Mouse (Mus musculus) heart, postnatal 0 days (tissue): ENCODE measurements around the gene Angptl6.

Source experiments
- CTCF ChIP-seq: IDR thresholded peaks from 2 replicates; pipeline ENCODE4 v1.5.1; 2016; ENCODE audit warnings: antibody characterized with exemption, control low read depth, low read depth
- EP300 ChIP-seq: IDR thresholded peaks from 2 replicates; pipeline ENCODE4 v1.6.1; 2016; ENCODE audit warnings: antibody characterized with exemption, low read depth

DNA sequence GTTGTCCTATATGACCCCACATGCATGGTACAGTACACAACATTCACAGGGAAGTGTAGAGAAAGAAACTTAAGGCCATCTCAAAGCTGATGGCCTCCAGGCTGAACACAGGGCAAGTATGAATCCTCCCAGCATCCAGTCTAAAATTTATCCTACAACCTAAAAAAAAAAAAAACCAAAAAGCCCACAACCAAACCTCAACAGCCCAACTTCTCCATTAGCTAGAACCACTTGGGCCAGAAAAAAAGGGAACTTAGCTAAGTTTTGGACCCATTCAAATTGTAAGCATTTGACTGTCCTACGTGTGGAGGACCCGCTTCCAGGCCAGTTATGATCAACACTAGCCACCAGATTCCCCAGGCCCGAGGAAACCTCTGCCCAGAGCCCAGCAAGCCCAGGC lies 43.7 kb upstream of the Angptl6 start:
- TF ChIP-seq CTCF (no peak), EP300 (no peak)
